Mouse (Mus musculus) forebrain, embryonic 12.5 days (tissue): ENCODE data around the gene Ptpa. TPM values are rescaled to one million over a fixed set of nuclear protein-coding genes. Genes with fewer than 3 reads are reported as not detected.

Experiments used
- ATAC-seq: fragments of 200-750 bp; cut with Nextera tagmentation; 2 replicates; pipeline ENCODE4 v1.8.0; 2017; ENCODE audit warnings: moderate TSS enrichment; ENCODE audit not compliant: low FRiP score
- H3K27ac ChIP-seq: fragments of 300-500 bp; sonication (generic); 2 replicates; pipeline ENCODE4 v1.5.1; 2016; ENCODE audit warnings: mild to moderate bottlenecking
- H3K27me3 ChIP-seq: fragments of 300-500 bp; sonication (generic); 2 replicates; pipeline ENCODE4 v1.6.1; 2016; ENCODE audit warnings: mild to moderate bottlenecking
- H3K36me3 ChIP-seq: fragments of 300-500 bp; sonication (generic); replicated peaks from 2 replicates; pipeline ENCODE4 v1.6.1; 2016; ENCODE audit warnings: mild to moderate bottlenecking
- H3K4me1 ChIP-seq: fragments of 300-500 bp; sonication (generic); 2 replicates; pipeline ENCODE4 v1.6.1; 2016
- H3K4me2 ChIP-seq: fragments of 300-500 bp; sonication (generic); 2 replicates; pipeline ENCODE4 v1.6.1; 2016; ENCODE audit warnings: mild to moderate bottlenecking, moderate library complexity
- H3K4me3 ChIP-seq: fragments of 300-500 bp; sonication (generic); replicated peaks from 2 replicates; pipeline ENCODE4 v1.5.1; 2016; ENCODE audit warnings: mild to moderate bottlenecking
- H3K9ac ChIP-seq: fragments of 300-500 bp; sonication (generic); 2 replicates; pipeline ENCODE4 v1.6.1; 2016; ENCODE audit warnings: mild to moderate bottlenecking
- H3K9me3 ChIP-seq: fragments of 300-500 bp; sonication (generic); 2 replicates; pipeline ENCODE4 v1.6.1; 2016
- WGBS: fragments of 180-500 bp; shearing (Covaris S2); methylation state at CpG from one replicate; pipeline ENCODE4 v1.1.7; 2016; 5-methylcytosine and 5-hydroxymethylcytosine counted together
- polyA plus RNA-seq: library from polyadenylated mRNA; unstranded; fragments of >200 nt; fragmentation: Nextera tagmentation; extraction: Ambion mirVana; gene quantifications from 2 replicates; pipeline ENCODE4 v1.2.1, GENCODE M21; 2016

Ptpa gene
- polyA plus RNA-seq, 1 experiment from 2014 or later = 131 TPM

DNA sequence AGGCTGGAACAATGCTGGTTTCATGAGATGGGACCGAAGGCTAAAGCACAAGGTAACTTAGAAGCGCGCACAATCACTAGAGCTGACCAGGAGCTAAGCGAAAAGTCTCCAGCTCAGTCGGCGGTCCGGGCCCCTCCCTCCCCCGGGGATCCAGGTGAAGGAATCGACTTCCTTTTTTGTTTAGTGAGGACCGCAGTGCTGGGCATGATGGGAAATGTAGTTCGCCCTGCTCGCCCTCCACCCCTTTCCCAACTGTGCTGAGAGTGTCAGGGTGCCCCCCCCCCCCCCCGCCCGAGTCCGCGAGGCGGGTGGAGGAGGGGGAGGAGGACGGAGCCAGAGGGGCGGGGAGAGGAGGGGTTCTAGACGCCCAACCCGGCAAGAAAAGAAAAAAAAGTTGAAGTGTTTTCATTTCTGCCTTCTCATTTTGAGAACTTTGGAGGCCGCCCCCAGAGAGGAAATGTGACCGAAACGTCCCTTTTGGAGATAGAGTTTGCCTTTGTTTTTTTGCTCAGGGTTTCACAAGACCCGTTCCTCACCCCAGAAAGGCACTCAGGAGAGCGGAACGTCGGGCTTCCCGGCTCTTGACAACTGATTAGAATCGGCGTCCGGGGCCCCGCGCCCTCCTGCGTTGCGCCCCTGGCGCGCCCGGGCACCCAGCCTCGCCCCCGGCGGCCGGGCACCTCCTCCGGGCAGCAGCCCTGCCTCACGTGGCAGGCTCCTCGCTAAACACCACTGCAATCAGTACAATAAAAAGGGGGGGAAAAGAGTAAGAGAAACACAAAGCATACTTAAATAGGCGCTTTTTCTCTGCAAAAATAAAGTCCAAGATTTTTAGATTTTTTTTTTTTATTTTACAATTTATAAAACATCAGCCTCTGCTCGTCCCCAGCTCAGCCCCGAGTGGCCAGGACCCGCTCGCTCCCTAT, 56.2 kb downstream of the Ptpa start:
- peak; percentile 9; the same call in 1 of the 2 replicates for ATAC-seq

DNA sequence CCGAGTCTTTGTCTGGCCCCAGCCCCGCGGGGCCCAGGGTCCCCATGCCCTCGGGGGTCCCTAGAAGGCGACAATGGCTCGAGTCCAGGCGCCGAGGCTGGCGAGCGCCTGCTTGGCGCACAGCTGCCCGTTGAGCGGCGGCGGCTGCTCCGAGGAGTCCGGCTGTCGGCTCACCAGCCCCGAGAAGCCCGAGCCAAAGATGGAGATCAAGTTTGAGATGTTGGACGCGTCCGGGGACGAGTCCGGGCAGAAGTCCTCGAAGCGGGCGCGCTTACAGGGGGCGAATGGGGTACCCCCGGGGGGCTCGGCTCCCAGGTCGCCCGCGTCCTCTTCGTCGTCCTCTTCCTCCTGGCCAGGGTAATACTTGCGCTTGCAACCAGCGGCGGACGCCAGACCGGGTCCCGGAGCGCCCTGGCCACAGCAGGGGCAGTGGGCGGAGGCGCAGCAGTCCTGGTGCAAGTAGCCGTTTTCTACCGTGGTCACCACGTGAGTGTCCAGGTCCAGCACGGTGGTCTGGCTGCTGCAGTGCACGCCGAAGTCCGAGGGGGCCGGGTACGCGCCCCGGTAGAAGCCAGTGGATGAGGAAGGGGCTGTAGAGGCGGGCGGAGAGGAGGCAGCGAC, 57.0 kb downstream of the Ptpa start:
- Histone ChIP-seq H3K9me3 (no peaks in the 10 kb centered on the region), H3K27me3 (peaks cover 20% of the 10 kb centered on the region), H3K9ac (peak overlapping the region; percentile 95), H3K4me1 (peaks cover 41% of the 10 kb centered on the region), H3K4me3 (peak overlapping the region; percentile 93), H3K4me2 (peak overlapping the region; percentile 96), H3K27ac (peak overlapping the region; percentile 95), H3K36me3 (no peaks in the 10 kb centered on the region)
- under 1% methylated on average over 54 of the region's 60 CpGs for WGBS
- no peak for ATAC-seq

More for the DNA sequence above, 56.2 kb downstream of the Ptpa start:
- H3K27me3 ChIP-seq = peaks cover 20% of the 10 kb centered on the region
- peak overlapping the region; percentile 95 for H3K9ac ChIP-seq
- WGBS = under 1% methylated on average over 43 of the region's 51 CpGs
- H3K36me3 ChIP-seq = no peaks in the 10 kb centered on the region
- H3K9me3 ChIP-seq = no peaks in the 10 kb centered on the region
- peak overlapping the region; percentile 93 for H3K4me3 ChIP-seq
- peaks cover 41% of the 10 kb centered on the region for H3K4me1 ChIP-seq
- peak overlapping the region; percentile 95 for H3K27ac ChIP-seq
- H3K4me2 ChIP-seq = peak overlapping the region; percentile 96

DNA sequence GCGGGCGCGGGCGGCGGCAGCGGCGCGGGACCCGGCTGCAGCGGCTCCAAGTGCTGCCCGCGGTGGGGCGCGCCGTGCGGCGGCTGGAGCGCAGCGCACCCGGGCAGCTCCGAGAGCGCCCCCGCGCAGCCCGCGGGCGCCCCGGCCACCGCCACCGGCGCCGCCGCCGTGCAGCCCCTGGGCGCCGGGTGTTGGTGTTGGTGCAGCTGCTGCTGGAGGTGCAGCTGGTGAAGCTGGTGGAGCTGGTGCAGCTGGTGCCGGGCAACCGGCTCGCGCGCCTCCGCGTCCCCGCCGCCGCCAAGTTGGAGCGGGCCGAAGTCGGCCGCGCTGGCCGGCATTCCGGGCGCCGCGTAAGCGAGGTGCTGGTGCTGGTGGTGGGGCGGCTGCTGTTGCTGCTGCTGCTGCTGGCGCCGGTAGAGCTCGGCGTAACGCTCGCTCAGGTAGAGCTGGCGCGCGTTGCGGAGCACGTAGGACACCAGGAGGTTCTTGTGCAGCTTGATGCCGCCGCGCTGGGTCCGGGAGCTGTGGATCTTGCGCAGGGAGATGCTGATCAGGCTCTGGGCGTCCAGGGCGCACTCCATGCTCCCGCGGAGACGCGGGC, 57.7 kb downstream of the Ptpa start:
- H3K4me2 ChIP-seq = peak overlapping the region; percentile 96
- no peaks in the 10 kb centered on the region for H3K36me3 ChIP-seq
- peaks cover 14% of the 10 kb centered on the region for H3K27me3 ChIP-seq
- under 1% methylated on average over 71 of the region's 80 CpGs for WGBS
- H3K4me1 ChIP-seq = peaks cover 38% of the 10 kb centered on the region
- peak; percentile 24 for ATAC-seq
- H3K9me3 ChIP-seq = no peaks in the 10 kb centered on the region
- peak overlapping the region; percentile 93 for H3K4me3 ChIP-seq
- H3K9ac ChIP-seq = peak overlapping the region; percentile 95
- H3K27ac ChIP-seq = peak overlapping the region; percentile 95

DNA sequence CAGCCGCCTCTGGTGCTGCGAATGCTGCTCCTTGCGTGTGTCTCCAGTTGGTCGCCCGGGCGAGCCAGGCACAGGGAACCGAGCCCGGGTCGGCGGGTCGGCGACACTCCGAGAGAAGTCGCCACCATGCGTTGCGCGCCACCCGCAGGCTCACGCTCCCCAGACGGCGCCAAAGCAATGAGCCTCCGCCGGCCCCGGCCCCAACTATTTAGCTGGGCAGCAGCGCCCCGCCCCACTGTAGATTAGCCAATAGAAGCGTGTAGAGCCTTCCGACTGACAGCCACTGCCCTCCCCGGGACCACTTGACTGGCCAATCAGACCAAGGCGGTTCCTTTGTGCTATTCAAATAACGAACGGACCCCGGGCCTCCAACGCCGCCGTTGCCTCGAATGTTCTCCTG, 58.2 kb downstream of the Ptpa start, which contains the start of gene Ier5l:
Gene Ier5l, minus strand, starts transcription at position 181 of the 400 bp plus-strand sequence.
- under 1% methylated on average over 36 of the region's 37 CpGs for WGBS
- peak; percentile 92 for ATAC-seq
- H3K4me1 ChIP-seq = peaks cover 33% of the 10 kb centered on the region
- H3K36me3 ChIP-seq = no peaks in the 10 kb centered on the region
- peak within 1 kb of the TSS; percentile 95 for H3K27ac ChIP-seq
- H3K9ac ChIP-seq = peak within 1 kb of the TSS; percentile 95
- peak within 1 kb of the TSS; percentile 93 for H3K4me3 ChIP-seq
- no peaks in the 10 kb centered on the region for H3K9me3 ChIP-seq
- H3K27me3 ChIP-seq = peaks cover 10% of the 10 kb centered on the region
- H3K4me2 ChIP-seq = peak within 1 kb of the TSS; percentile 96

DNA sequence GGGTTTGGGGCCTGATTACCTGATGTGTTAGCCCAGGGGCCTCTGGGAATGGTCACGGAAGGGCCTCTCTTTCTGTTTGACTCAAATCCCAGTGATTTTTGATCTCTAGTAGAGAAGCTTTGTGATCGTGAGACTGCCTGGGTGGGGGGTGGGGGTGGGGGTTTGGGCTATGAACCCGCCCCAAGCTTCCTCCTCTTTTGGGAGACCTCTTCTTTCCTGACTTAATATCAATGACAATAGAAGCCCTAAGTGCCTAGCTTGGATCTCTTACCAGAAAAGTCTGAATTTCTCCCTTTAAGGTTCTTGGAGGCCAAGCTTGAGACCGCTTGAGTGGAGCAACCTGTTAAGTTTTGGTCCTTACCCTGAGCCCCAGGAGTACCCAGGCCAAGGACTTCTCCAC, 58.9 kb downstream of the Ptpa start:
- peak overlapping the region; percentile 96 for H3K4me2 ChIP-seq
- ATAC-seq = no peak
- H3K4me1 ChIP-seq = peaks cover 30% of the 10 kb centered on the region
- H3K27me3 ChIP-seq = peaks cover 8% of the 10 kb centered on the region; the same call in 1 of the 2 replicates
- H3K9ac ChIP-seq = peak overlapping the region; percentile 49; the same call in 1 of the 2 replicates
- no peaks in the 10 kb centered on the region for H3K9me3 ChIP-seq
- peak overlapping the region; percentile 93 for H3K4me3 ChIP-seq
- H3K36me3 ChIP-seq = no peaks in the 10 kb centered on the region
- WGBS = 22% methylated on average over 4 of the region's 4 CpGs
- H3K27ac ChIP-seq = no peak overlapping the region

DNA sequence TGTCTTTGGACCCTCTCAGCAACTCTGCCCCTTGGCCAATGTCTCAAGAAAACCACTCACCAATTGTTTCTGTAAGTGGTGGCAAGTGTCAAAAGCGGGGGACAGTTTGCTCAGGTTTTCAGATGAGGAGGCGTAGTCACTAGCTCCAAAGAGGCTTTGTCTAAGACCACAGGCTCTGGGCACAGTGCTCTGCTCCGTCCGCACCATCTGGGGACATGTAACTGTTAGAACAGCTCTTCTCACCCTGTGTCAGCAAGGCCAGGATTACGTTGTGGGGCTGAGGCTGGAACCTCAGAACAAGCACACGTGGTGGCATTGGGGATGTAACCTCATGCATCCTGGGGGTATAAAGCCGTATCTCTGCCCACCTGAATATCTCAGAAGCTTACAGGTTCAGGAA, 59.6 kb downstream of the Ptpa start:
- Histone ChIP-seq H3K27ac (no peak overlapping the region), H3K27me3 (peaks cover 8% of the 10 kb centered on the region; the same call in 1 of the 2 replicates), H3K4me3 (no peak overlapping the region), H3K4me1 (peaks cover 24% of the 10 kb centered on the region), H3K4me2 (0 out of 2 replicates have a peak overlapping the region, but pooled peaks have one; percentile 96), H3K36me3 (no peaks in the 10 kb centered on the region), H3K9ac (no peak overlapping the region), H3K9me3 (no peaks in the 10 kb centered on the region)
- WGBS = 83% methylated on average over 7 of the region's 7 CpGs
- no peak for ATAC-seq

DNA sequence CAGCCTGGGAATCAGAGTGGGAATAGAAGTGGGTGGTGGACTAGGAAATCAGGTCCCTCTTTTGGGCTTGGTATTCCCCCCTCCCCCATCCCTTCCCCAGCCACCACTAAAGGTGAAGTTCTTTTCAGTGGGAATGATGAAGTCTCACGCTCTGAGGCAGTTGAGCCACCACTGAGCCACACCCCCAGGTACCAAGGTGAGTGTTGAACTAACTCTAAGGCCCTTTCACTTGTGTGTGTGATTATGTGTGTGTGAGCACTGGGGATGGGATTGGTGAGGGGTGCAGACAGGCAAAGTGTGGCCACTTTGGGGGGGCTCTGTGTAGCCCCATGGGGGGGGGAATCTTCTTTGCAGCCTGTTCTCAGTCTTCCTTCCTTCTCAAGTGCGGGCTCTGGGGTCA, 60.4 kb downstream of the Ptpa start:
- WGBS = 83% methylated on average over 2 of the region's 2 CpGs
- Histone ChIP-seq H3K9me3 (no peaks in the 10 kb centered on the region), H3K36me3 (no peaks in the 10 kb centered on the region), H3K4me3 (no peak overlapping the region), H3K9ac (no peak overlapping the region), H3K27ac (no peak overlapping the region), H3K27me3 (peaks cover 8% of the 10 kb centered on the region; the same call in 1 of the 2 replicates), H3K4me1 (peaks cover 17% of the 10 kb centered on the region), H3K4me2 (no peak overlapping the region)
- no peak for ATAC-seq

DNA sequence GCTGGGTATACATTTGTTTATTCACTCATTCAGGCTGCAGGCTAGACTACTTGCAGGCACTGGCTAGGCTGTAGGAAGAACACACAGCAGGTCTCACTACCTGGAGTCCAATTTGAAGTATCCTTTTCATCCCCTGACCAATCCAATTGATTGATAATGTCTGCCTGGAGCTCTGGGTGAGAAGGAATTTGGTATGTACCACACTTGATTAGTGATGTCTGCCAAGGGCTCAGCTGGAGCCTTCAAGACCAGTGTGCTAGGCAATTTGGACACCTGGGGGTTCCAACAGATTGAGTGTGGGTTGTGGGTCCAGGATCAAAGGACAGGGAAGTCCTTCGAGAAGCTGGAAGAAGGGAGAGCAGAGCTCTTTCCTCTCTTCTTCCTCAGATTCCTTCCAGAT, 62.7 kb downstream of the Ptpa start:
- ATAC-seq = no peak
- no peaks in the 10 kb centered on the region for H3K36me3 ChIP-seq
- H3K27ac ChIP-seq = no peak overlapping the region
- no peak overlapping the region for H3K9ac ChIP-seq
- H3K4me2 ChIP-seq = no peak overlapping the region
- 90% methylated on average over 1 of the region's 1 CpGs for WGBS
- no peaks in the 10 kb centered on the region for H3K9me3 ChIP-seq
- peaks cover 10% of the 10 kb centered on the region for H3K4me1 ChIP-seq
- peaks cover 8% of the 10 kb centered on the region; the same call in 1 of the 2 replicates for H3K27me3 ChIP-seq
- H3K4me3 ChIP-seq = no peak overlapping the region

DNA sequence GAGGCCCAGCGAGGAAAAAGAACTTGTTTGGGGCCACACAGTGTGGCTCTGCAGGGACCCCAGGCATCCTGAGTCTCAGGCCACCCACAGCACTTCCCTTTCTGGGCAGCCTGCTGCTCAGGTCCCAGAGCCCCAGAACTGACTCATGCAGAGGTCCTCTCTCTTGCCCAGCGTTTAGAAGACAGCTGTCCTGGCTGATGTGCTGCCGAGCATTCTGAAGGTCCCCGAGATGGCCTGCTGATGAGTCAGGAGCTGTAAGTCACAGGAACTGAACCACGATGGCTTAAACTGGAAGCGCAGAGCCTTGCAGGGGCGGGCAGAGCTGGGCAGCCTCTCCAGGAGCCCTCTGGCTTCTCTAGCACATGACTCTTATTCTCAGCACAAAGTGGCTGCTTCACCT, 71.8 kb downstream of the Ptpa start:
- ATAC-seq = no peak
- Histone ChIP-seq H3K4me2 (no peak overlapping the region), H3K4me3 (no peak overlapping the region), H3K9ac (no peak overlapping the region; the same call in 1 of the 2 replicates), H3K27me3 (no peaks in the 10 kb centered on the region), H3K9me3 (no peaks in the 10 kb centered on the region), H3K4me1 (no peaks in the 10 kb centered on the region), H3K27ac (no peak overlapping the region), H3K36me3 (no peaks in the 10 kb centered on the region)
- 29% methylated on average over 7 of the region's 7 CpGs for WGBS

DNA sequence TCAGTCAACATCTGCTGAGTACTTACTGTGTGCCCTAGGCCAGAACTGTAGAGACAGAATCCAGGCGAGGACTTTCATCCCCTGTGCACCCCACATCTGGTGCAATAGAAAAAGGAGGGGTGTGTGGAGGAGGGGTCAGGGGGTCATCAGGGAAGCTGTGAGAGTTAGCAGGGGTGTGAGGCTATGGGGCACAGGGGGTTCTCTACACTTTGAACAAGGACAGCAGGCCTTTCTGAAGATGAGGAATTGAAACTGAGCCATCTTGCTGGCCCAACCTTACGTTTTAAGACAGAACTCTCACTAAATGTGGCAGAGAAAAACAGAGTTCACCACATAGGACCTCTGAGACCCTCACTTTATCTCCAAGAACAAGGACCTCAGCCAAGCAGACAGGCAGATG, 74.5 kb downstream of the Ptpa start:
- ATAC-seq = no peak
- H3K36me3 ChIP-seq = no peaks in the 10 kb centered on the region
- H3K27me3 ChIP-seq = no peaks in the 10 kb centered on the region
- 82% methylated on average over 2 of the region's 2 CpGs for WGBS
- H3K27ac ChIP-seq = no peak overlapping the region
- H3K9me3 ChIP-seq = no peaks in the 10 kb centered on the region
- H3K9ac ChIP-seq = no peak overlapping the region
- H3K4me3 ChIP-seq = no peak overlapping the region
- H3K4me2 ChIP-seq = no peak overlapping the region
- H3K4me1 ChIP-seq = no peaks in the 10 kb centered on the region

DNA sequence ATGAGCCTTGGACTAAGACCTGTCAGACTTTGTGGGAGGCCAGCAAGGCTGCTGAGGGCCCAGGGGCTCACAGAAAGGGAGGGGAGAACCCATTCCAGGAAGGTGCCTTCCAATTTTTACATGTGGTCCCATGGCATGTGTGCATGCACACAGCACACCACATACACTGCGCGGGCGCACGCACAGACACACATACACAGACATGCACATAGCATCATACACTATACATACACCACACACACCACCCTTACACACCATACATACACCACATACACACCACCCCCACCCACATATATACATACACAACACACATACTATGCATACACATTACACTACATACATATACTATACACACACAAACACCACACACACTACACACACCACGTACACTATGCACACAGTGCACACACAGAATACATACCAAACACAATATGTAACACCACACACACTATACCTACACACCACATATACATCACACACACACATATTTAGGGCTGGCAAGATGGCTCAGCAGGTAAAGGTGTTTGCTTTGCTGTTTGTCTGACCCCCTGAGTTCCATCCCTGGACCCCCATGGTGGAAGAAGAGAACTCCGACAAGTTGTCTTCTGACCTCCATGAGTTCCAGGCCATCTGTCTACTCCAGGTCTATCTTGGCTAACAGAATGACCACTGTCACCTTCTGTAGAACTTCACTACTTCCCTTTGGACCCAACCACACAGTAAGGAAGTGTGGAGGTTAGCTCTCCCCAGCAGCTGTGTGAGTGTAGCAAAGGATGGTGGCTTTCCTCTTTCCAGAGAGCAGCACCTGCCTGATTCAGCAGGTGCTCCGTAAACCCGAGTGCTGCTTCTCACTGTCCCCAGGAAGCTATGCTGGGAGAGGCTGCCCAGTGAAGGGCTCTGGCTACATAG, 79.4 kb downstream of the Ptpa start:
- Histone ChIP-seq H3K27me3 (no peaks in the 10 kb centered on the region), H3K4me2 (peak overlapping the region; percentile 58; the same call in 1 of the 2 replicates), H3K27ac (no peak overlapping the region), H3K36me3 (no peaks in the 10 kb centered on the region), H3K9ac (no peak overlapping the region), H3K9me3 (no peaks in the 10 kb centered on the region), H3K4me1 (peaks cover 9% of the 10 kb centered on the region), H3K4me3 (peak overlapping the region; percentile 29; the same call in 1 of the 2 replicates)
- WGBS = 78% methylated on average over 8 of the region's 8 CpGs
- peak; percentile 30 for ATAC-seq
